Mouse (Mus musculus) ES-E14 (cell line): ENCODE results near the gene Kcnj12.

Experiments
- CHD2 ChIP-seq: IDR thresholded peaks from 2 replicates; pipeline ENCODE4 v1.6.1; 2014; ENCODE audit warnings: mild to moderate bottlenecking, low read depth, low read length, inconsistent platforms
- HCFC1 ChIP-seq: IDR thresholded peaks from 2 replicates; pipeline ENCODE4 v1.6.1; 2012; ENCODE audit warnings: low read length, inconsistent platforms, borderline replicate concordance; ENCODE audit not compliant: insufficient read depth
- MAFK ChIP-seq: IDR thresholded peaks from 2 replicates; pipeline ENCODE4 v1.6.1; 2014; ENCODE audit warnings: mild to moderate bottlenecking, low read depth, low read length, inconsistent platforms; ENCODE audit not compliant: insufficient read depth
- ZC3H11A ChIP-seq: IDR thresholded peaks from 2 replicates; pipeline ENCODE4 v1.6.1; 2012; ENCODE audit warnings: low read depth, mild to moderate bottlenecking, inconsistent platforms, low read length, borderline replicate concordance
- ZNF384 ChIP-seq: IDR thresholded peaks from 2 replicates; pipeline ENCODE4 v1.6.1; 2012; ENCODE audit warnings: low read depth, low read length, inconsistent platforms

DNA sequence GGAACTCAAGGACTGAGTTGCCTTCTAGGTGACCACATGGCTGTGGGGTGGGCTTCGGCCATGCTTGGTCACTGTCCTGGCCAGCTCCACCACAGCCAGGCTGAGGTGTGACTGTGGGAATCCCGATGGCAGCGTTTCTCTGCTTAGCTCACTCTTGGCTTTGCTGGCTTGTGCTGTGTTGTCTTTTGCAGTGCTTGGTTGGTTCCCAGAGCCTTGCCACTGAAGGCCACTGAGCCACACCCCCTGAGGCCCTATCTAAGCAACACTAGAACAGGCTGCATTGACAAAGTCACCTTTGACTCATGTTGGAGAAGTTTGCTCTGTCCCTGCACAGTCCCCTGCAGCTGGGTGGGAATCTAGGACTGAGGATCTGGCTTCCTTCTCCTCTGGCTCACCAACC, 45.2 kb upstream of the Kcnj12 start:
- TF ChIP-seq ZNF384, result no peak
- TF ChIP-seq MAFK, result no peak
- TF ChIP-seq HCFC1, result no peak
- no peak for TF ChIP-seq ZC3H11A
- TF ChIP-seq CHD2, result no peak
